Mouse (Mus musculus) kidney, adult 2 months (tissue): ENCODE measurements around the gene Etl4.

ENCODE experiments used
- CTCF ChIP-seq: fragments of 200-500 bp; conservative IDR thresholded peaks from 2 replicates; pipeline ENCODE4 v1.5.1; 2011; ENCODE audit warnings: low read depth, mild to moderate bottlenecking, control low read depth, low read length, moderate library complexity, mixed read lengths; ENCODE audit not compliant: insufficient read depth, insufficient read length
- POLR2A ChIP-seq: fragments of 200-500 bp; IDR thresholded peaks from one replicate; pipeline ENCODE4 v1.6.1; 2011; ENCODE audit warnings: low read depth, low read length, control low read depth

DNA sequence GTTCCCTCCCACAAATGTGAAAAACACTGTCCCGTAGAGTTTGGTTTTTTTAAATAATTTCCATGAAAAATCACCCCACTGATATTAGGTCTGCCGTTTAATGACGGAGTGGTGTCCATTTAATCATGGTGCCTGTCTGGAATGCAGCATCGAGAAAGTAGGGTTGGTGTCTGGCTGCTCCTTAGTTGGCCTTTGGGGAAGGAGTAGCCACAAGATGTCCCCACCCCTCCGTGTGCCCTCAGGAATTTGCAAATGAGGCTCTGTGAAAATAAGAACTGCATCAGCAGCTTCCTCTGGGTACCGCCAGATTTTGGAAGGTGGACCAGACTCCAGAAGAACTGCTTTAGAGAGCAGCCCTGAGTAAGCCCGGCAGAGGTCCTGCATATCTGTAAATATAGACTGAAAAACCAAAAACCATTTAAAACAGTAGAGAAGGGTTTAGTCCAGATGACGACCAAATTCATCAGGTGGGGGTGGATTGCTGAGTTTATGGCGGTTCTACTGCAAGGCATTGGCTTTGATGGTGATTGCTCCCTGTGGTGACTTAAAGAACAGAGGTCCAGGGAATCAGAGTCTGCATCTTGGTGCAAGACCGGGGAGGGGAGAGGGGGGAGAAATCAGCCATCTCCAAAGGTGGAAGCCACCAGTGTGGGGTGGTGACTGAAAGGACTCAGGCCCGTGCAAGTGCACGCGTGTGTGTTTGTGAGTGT, 762.1 kb downstream of the Etl4 start:
- no peak for TF ChIP-seq CTCF
- no peak for TF ChIP-seq POLR2A
